Comparison of ENCODE assay signal across 11 mouse cellular contexts in genomic region chr11:87984571-87984970, GRCm38 (mm10). TPM values are rescaled to one million over a fixed set of nuclear protein-coding genes. Genes with fewer than 3 reads are reported as not detected.
A peak's percentile ranks its signal among the peaks of the same experiment; 100 is the strongest.
DNase-seq lines count a peak whose midpoint lies in the region; ATAC-seq and TF ChIP-seq lines count a peak whose summit lies in the region.
"Had no signal": no experiment of that assay in that cellular context is flagged by ENCODE, and none has a peak within 500 bp of the region (broad histone marks: within the 10 kb centered on the region; RNA-seq: fewer than 3 reads in every experiment).

No protein-coding gene starts in this region.

- peaks cover 34% of the 10 kb centered on the region for H3K4me1 ChIP-seq in heart, embryonic 13.5 days
- H3K4me1 ChIP-seq in neural tube, embryonic 11.5 days (ENCODE audit: control insufficient read depth, insufficient read depth, low read length), result peaks cover 18% of the 10 kb centered on the region
- peaks cover 22% of the 10 kb centered on the region for H3K4me1 ChIP-seq in limb, embryonic 14.5 days (ENCODE audit: control insufficient read depth, insufficient read depth, low read length)
- H3K4me1 ChIP-seq in neural tube, embryonic 13.5 days (replicated peaks), result peaks cover 51% of the 10 kb centered on the region

- H3K4me3 ChIP-seq in heart, embryonic 13.5 days, result 0 out of 2 replicates have a peak overlapping the region, but pooled peaks have one; percentile 85
- H3K4me3 ChIP-seq in neural tube, embryonic 11.5 days (ENCODE audit: low read depth, low read length), result no peak overlapping the region
- H3K4me3 ChIP-seq in limb, embryonic 14.5 days (replicated peaks; ENCODE audit: low read length), result no peak overlapping the region
- H3K4me3 ChIP-seq in neural tube, embryonic 13.5 days, result peak overlapping the region; percentile 100

- TF ChIP-seq POLR2A in limb, embryonic 14.5 days (IDR thresholded peaks at IDR 0.05; ENCODE audit: borderline replicate concordance, extremely low read depth, insufficient read depth, insufficient read length), result no peak

- H3K4me2 ChIP-seq in heart, embryonic 13.5 days, result peak overlapping the region; percentile 76
- peak overlapping the region; percentile 88; the same call in 1 of the 2 replicates for H3K4me2 ChIP-seq in neural tube, embryonic 11.5 days (ENCODE audit: low read depth)
- H3K4me2 ChIP-seq in limb, embryonic 14.5 days (replicated peaks; ENCODE audit: low read depth, low read length, severe bottlenecking), result 0 out of 2 replicates have a peak overlapping the region, but pooled peaks have one; percentile 88
- H3K4me2 ChIP-seq in neural tube, embryonic 13.5 days, result peak overlapping the region; percentile 84

- no peak for ATAC-seq in heart, embryonic 13.5 days (ENCODE audit: extremely low read depth, insufficient number of reproducible peaks, low FRiP score, low TSS enrichment)
- no peak for ATAC-seq in neural tube, embryonic 11.5 days (ENCODE audit: insufficient read depth, low FRiP score, low TSS enrichment)
- ATAC-seq in limb, embryonic 14.5 days (ENCODE audit: low FRiP score, low read depth), result no peak
- no peak for ATAC-seq in neural tube, embryonic 13.5 days (ENCODE audit: low read depth)
- ATAC-seq: Patski had no signal

- H3K27ac ChIP-seq in heart, embryonic 13.5 days (replicated peaks), result no peak overlapping the region
- no peak overlapping the region for H3K27ac ChIP-seq in neural tube, embryonic 11.5 days (ENCODE audit: low read depth, low read length)
- no peak overlapping the region for H3K27ac ChIP-seq in limb, embryonic 14.5 days (replicated peaks; ENCODE audit: low read depth, low read length)
- H3K27ac ChIP-seq in neural tube, embryonic 13.5 days (replicated peaks), result no peak overlapping the region

- whole genome bisulfite sequencing in heart, embryonic 13.5 days, result 83% methylated on average over 3 of the region's 3 CpGs
- 88% methylated on average over 3 of the region's 3 CpGs for WGBS in neural tube, embryonic 11.5 days
- 80% methylated on average over 3 of the region's 3 CpGs for WGBS in limb, embryonic 14.5 days
- 88% methylated on average over 3 of the region's 3 CpGs for WGBS in neural tube, embryonic 13.5 days

- H3K27me3 ChIP-seq in heart, embryonic 13.5 days (replicated peaks), result no peaks in the 10 kb centered on the region
- H3K27me3 ChIP-seq in neural tube, embryonic 11.5 days (ENCODE audit: control insufficient read depth, insufficient read depth, low read length), result no peaks in the 10 kb centered on the region
- no peaks in the 10 kb centered on the region for H3K27me3 ChIP-seq in limb, embryonic 14.5 days (ENCODE audit: control insufficient read depth, insufficient read depth, low read length)
- no peaks in the 10 kb centered on the region for H3K27me3 ChIP-seq in neural tube, embryonic 13.5 days
- H3K27me3 ChIP-seq: Patski had no signal

- peak overlapping the region; percentile 52; the same call in 1 of the 2 replicates for H3K9ac ChIP-seq in heart, embryonic 13.5 days
- no peak overlapping the region for H3K9ac ChIP-seq in neural tube, embryonic 11.5 days (ENCODE audit: low read length)
- H3K9ac ChIP-seq in limb, embryonic 14.5 days (ENCODE audit: low read depth, low read length, severe bottlenecking), result no peak overlapping the region
- H3K9ac ChIP-seq in neural tube, embryonic 13.5 days, result peak overlapping the region; percentile 99

- peaks cover 52% of the 10 kb centered on the region for H3K36me3 ChIP-seq in heart, embryonic 13.5 days
- H3K36me3 ChIP-seq in neural tube, embryonic 11.5 days (ENCODE audit: control insufficient read depth, insufficient read depth, low read length), result peaks cover 20% of the 10 kb centered on the region
- H3K36me3 ChIP-seq in limb, embryonic 14.5 days (ENCODE audit: control insufficient read depth, insufficient read depth, low read length), result peaks cover 43% of the 10 kb centered on the region
- H3K36me3 ChIP-seq in neural tube, embryonic 13.5 days, result peaks cover 45% of the 10 kb centered on the region

- DNase-seq in heart, postnatal 4 days, result no peak
- DNase-seq in neural tube, embryonic 11.5 days (ENCODE audit: low spot score), result no peak
- no peak for DNase-seq in neural tube, embryonic 10.5 days (ENCODE audit: extremely low spot score, low spot score)
- no peak for DNase-seq in limb, embryonic 14.5 days (ENCODE audit: low spot score)
- DNase-seq in adrenal gland, adult 2 months, result no peak
- DNase-seq in right cerebral cortex, adult 18-20 months, result no peak
- DNase-seq: B cell, adult 2 months; cerebellum, postnatal 25 days had no signal

- no peaks in the 10 kb centered on the region for H3K9me3 ChIP-seq in heart, embryonic 13.5 days
- no peaks in the 10 kb centered on the region for H3K9me3 ChIP-seq in neural tube, embryonic 11.5 days (ENCODE audit: control insufficient read depth, low read length)
- H3K9me3 ChIP-seq in limb, embryonic 14.5 days (ENCODE audit: control insufficient read depth, low read length), result no peaks in the 10 kb centered on the region
- no peaks in the 10 kb centered on the region for H3K9me3 ChIP-seq in neural tube, embryonic 13.5 days

RNA-seq across cellular contexts. Expression of gene Dynll2, which starts 2.8 kb away (rescaled TPM):
- polyA plus RNA-seq in heart, embryonic 13.5 days (2015; fragmentation: Nextera tagmentation; extraction: Ambion mirVana), result 19.1 and 19.7 TPM in 2 replicates
- 100 to 1,000 TPM; 202 to 205 TPM for total RNA-seq in heart, postnatal 4 days (2021)
- polyA plus RNA-seq in neural tube, embryonic 11.5 days (2014; fragmentation: Nextera tagmentation; extraction: Ambion mirVana), result 22.9 and 25.7 TPM in 2 replicates
- polyA plus RNA-seq in limb, embryonic 14.5 days (2012; rRNA removed), result 71.7 and 84.3 TPM in 2 replicates
- 12.8 and 13.7 TPM in 2 replicates for polyA plus RNA-seq in limb, embryonic 14.5 days (2014; fragmentation: Nextera tagmentation; extraction: Ambion mirVana)
- 49.1 and 51.2 TPM in 2 replicates for polyA plus RNA-seq in neural tube, embryonic 13.5 days (2015; fragmentation: Nextera tagmentation; extraction: Ambion mirVana)
- total RNA-seq in adrenal gland, adult 2 months (2021), result 100 to 1,000 TPM; 158 to 251 TPM
- 168 and 197 TPM in 2 replicates for polyA plus RNA-seq in adrenal gland, adult 2 months (2012; rRNA removed)

Comparison
In these comparisons a context has a peak if more than half of its experiments do, and no peak if none do; other contexts are left out.
1. H3K4me3 ChIP-seq: peak in heart, embryonic 13.5 days (single experiment) and neural tube, embryonic 13.5 days (single experiment); none in neural tube, embryonic 11.5 days (single experiment) and limb, embryonic 14.5 days (single experiment).
2. H3K9ac ChIP-seq: peak in heart, embryonic 13.5 days (single experiment) and neural tube, embryonic 13.5 days (single experiment); none in neural tube, embryonic 11.5 days (single experiment) and limb, embryonic 14.5 days (single experiment).
3. Peak in every context shown above with its lines, with median percentiles within 50 percentile points of each other: H3K4me2 ChIP-seq.